9 mouse cellular contexts compared by ENCODE assay signal in genomic region chr10:60346056-60346455, GRCm38 (mm10). TPM values are rescaled to one million over a fixed set of nuclear protein-coding genes. Genes with fewer than 3 reads are reported as not detected.
DNase-seq lines count a peak whose midpoint lies in the region; ATAC-seq and TF ChIP-seq lines count a peak whose summit lies in the region.
"Had no signal": no experiment of that assay in that cellular context is flagged by ENCODE, and none has a peak within 500 bp of the region (broad histone marks: within the 10 kb centered on the region; RNA-seq: fewer than 3 reads in every experiment).

No protein-coding gene starts in this region.

- 82% methylated on average over 4 of the region's 4 CpGs for WGBS in forebrain, postnatal 0 days
- 76% methylated on average over 4 of the region's 4 CpGs for WGBS in forebrain, embryonic 11.5 days
- 83% methylated on average over 4 of the region's 4 CpGs for WGBS in midbrain, embryonic 10.5 days
- WGBS in midbrain, embryonic 15.5 days = 91% methylated on average over 4 of the region's 4 CpGs
- 87% methylated on average over 4 of the region's 4 CpGs for WGBS in hindbrain, postnatal 0 days
- WGBS in neural tube, embryonic 13.5 days = 88% methylated on average over 4 of the region's 4 CpGs

- no peaks in the 10 kb centered on the region for H3K36me3 ChIP-seq in forebrain, postnatal 0 days (ENCODE audit: insufficient read depth)
- no peaks in the 10 kb centered on the region for H3K36me3 ChIP-seq in forebrain, embryonic 11.5 days (ENCODE audit: control insufficient read depth, insufficient read depth, low read length)
- H3K36me3 ChIP-seq in midbrain, embryonic 10.5 days = no peaks in the 10 kb centered on the region
- H3K36me3 ChIP-seq in midbrain, embryonic 15.5 days (replicated peaks) = no peaks in the 10 kb centered on the region
- H3K36me3 ChIP-seq in hindbrain, postnatal 0 days (ENCODE audit: insufficient read depth, low read length) = no peaks in the 10 kb centered on the region
- no peaks in the 10 kb centered on the region for H3K36me3 ChIP-seq in neural tube, embryonic 13.5 days

- H3K27ac ChIP-seq in forebrain, postnatal 0 days (ENCODE audit: low read depth, low read length) = no peak overlapping the region
- H3K27ac ChIP-seq in forebrain, embryonic 11.5 days (ENCODE audit: low read depth, low read length) = no peak overlapping the region
- H3K27ac ChIP-seq in midbrain, embryonic 10.5 days (replicated peaks) = no peak overlapping the region
- no peak overlapping the region for H3K27ac ChIP-seq in midbrain, embryonic 15.5 days
- H3K27ac ChIP-seq in hindbrain, postnatal 0 days = no peak overlapping the region
- no peak overlapping the region for H3K27ac ChIP-seq in neural tube, embryonic 13.5 days (replicated peaks)

- H3K4me1 ChIP-seq in forebrain, postnatal 0 days (ENCODE audit: insufficient read depth) = no peaks in the 10 kb centered on the region
- peaks cover 7% of the 10 kb centered on the region; the same call in 1 of the 2 replicates for H3K4me1 ChIP-seq in forebrain, embryonic 11.5 days (replicated peaks; ENCODE audit: control insufficient read depth, insufficient read depth, low read length)
- peaks cover 62% of the 10 kb centered on the region for H3K4me1 ChIP-seq in midbrain, embryonic 10.5 days
- H3K4me1 ChIP-seq in midbrain, embryonic 15.5 days = peaks cover 12% of the 10 kb centered on the region; the same call in 1 of the 2 replicates
- H3K4me1 ChIP-seq in hindbrain, postnatal 0 days (ENCODE audit: insufficient read depth, low read length) = no peaks in the 10 kb centered on the region
- H3K4me1 ChIP-seq in neural tube, embryonic 13.5 days (replicated peaks) = peaks cover 50% of the 10 kb centered on the region

- H3K9ac ChIP-seq in forebrain, postnatal 0 days = no peak overlapping the region
- H3K9ac ChIP-seq in forebrain, embryonic 11.5 days (ENCODE audit: low read length) = no peak overlapping the region
- H3K9ac ChIP-seq in midbrain, embryonic 15.5 days = no peak overlapping the region
- H3K9ac ChIP-seq in hindbrain, postnatal 0 days (replicated peaks; ENCODE audit: low read length) = no peak overlapping the region
- no peak overlapping the region for H3K9ac ChIP-seq in neural tube, embryonic 13.5 days

- H3K4me3 ChIP-seq in forebrain, postnatal 0 days (ENCODE audit: low read depth, low read length) = no peak overlapping the region
- H3K4me3 ChIP-seq in forebrain, embryonic 11.5 days (ENCODE audit: low read depth, low read length) = no peak overlapping the region
- H3K4me3 ChIP-seq in midbrain, embryonic 10.5 days = peak overlapping the region; percentile 55; the same call in 1 of the 2 replicates
- H3K4me3 ChIP-seq in midbrain, embryonic 15.5 days = no peak overlapping the region
- H3K4me3 ChIP-seq in hindbrain, postnatal 0 days (ENCODE audit: low read length) = no peak overlapping the region
- H3K4me3 ChIP-seq in neural tube, embryonic 13.5 days = no peak overlapping the region

- H3K4me2 ChIP-seq in forebrain, postnatal 0 days (ENCODE audit: low read depth) = peak overlapping the region; percentile 29; the same call in 1 of the 2 replicates
- H3K4me2 ChIP-seq in forebrain, embryonic 11.5 days (ENCODE audit: low read depth, low read length, severe bottlenecking) = no peak overlapping the region
- H3K4me2 ChIP-seq in midbrain, embryonic 15.5 days = no peak overlapping the region
- H3K4me2 ChIP-seq in hindbrain, postnatal 0 days (ENCODE audit: low read depth, low read length) = peak overlapping the region; percentile 44
- H3K4me2 ChIP-seq in neural tube, embryonic 13.5 days = peak overlapping the region; percentile 46; the same call in 1 of the 2 replicates

- no peaks in the 10 kb centered on the region for H3K9me3 ChIP-seq in forebrain, postnatal 0 days (ENCODE audit: low read length)
- no peaks in the 10 kb centered on the region for H3K9me3 ChIP-seq in forebrain, embryonic 11.5 days (ENCODE audit: control insufficient read depth, low read length)
- H3K9me3 ChIP-seq in midbrain, embryonic 10.5 days (replicated peaks) = no peaks in the 10 kb centered on the region
- H3K9me3 ChIP-seq in midbrain, embryonic 15.5 days = no peaks in the 10 kb centered on the region
- H3K9me3 ChIP-seq in hindbrain, postnatal 0 days (ENCODE audit: low read length) = no peaks in the 10 kb centered on the region
- H3K9me3 ChIP-seq in neural tube, embryonic 13.5 days = no peaks in the 10 kb centered on the region

- no peak for TF ChIP-seq CTCF in forebrain, postnatal 0 days (IDR thresholded peaks at IDR 0.05; ENCODE audit: low read depth)
- no peak for TF ChIP-seq CTCF in hindbrain, postnatal 0 days (IDR thresholded peaks at IDR 0.05; ENCODE audit: low read depth)

- peaks cover 8% of the 10 kb centered on the region for H3K27me3 ChIP-seq in forebrain, postnatal 0 days (ENCODE audit: insufficient read depth, low read length)
- peaks cover 10% of the 10 kb centered on the region; the same call in 1 of the 2 replicates for H3K27me3 ChIP-seq in forebrain, embryonic 11.5 days (ENCODE audit: control insufficient read depth, insufficient read depth, low read length)
- H3K27me3 ChIP-seq in midbrain, embryonic 10.5 days (ENCODE audit: low read depth, poor library complexity, severe bottlenecking) = peaks cover 38% of the 10 kb centered on the region
- peaks cover 15% of the 10 kb centered on the region for H3K27me3 ChIP-seq in midbrain, embryonic 15.5 days (replicated peaks)
- H3K27me3 ChIP-seq in hindbrain, postnatal 0 days (ENCODE audit: insufficient read depth, low read length) = no peaks in the 10 kb centered on the region
- peaks cover 24% of the 10 kb centered on the region for H3K27me3 ChIP-seq in neural tube, embryonic 13.5 days

- no peak for ATAC-seq in forebrain, postnatal 0 days
- no peak for ATAC-seq in forebrain, embryonic 11.5 days (replicated peaks; ENCODE audit: low FRiP score)
- no peak for ATAC-seq in midbrain, embryonic 15.5 days (replicated peaks)
- no peak for ATAC-seq in hindbrain, postnatal 0 days
- ATAC-seq in neural tube, embryonic 13.5 days (ENCODE audit: low read depth) = no peak

- DNase-seq in forebrain, postnatal 0 days = no peak
- DNase-seq in forebrain, embryonic 11.5 days (ENCODE audit: low spot score) = no peak
- DNase-seq in midbrain, embryonic 10.5 days (ENCODE audit: low spot score) = no peak
- DNase-seq in hindbrain, postnatal 0 days (ENCODE audit: low spot score) = no peak
- no peak for DNase-seq in layer of hippocampus, adult 8-10 months (ENCODE audit: low spot score in 2 of 2)
- DNase-seq in spleen, postnatal 36 days (ENCODE audit: low spot score in 2 of 2) = no peak

RNA-seq across cellular contexts. Expression of gene Vsir, which starts 0.6 kb away (rescaled TPM):
- 6.8 and 9.3 TPM in 2 replicates for total RNA-seq in forebrain, postnatal 0 days (2014; rRNA removed)
- polyA plus RNA-seq in forebrain, postnatal 0 days (2015; fragmentation: Nextera tagmentation; extraction: Ambion mirVana) = 2.5 TPM in 2 replicates
- polyA plus RNA-seq in forebrain, embryonic 11.5 days (2014; fragmentation: Nextera tagmentation; extraction: Ambion mirVana) = 0.96 and 1.2 TPM in 2 replicates
- 1.9 and 2.3 TPM in 2 replicates for polyA plus RNA-seq in midbrain, embryonic 10.5 days (2016; fragmentation: Nextera tagmentation; extraction: Ambion mirVana)
- 2.5 and 3.0 TPM in 2 replicates for polyA plus RNA-seq in midbrain, embryonic 15.5 days (2015; fragmentation: Nextera tagmentation; extraction: Ambion mirVana)
- 19.2 and 43.1 TPM in 2 replicates for total RNA-seq in hindbrain, postnatal 0 days (2014; rRNA removed)
- 1.9 and 4.8 TPM in 2 replicates for polyA plus RNA-seq in hindbrain, postnatal 0 days (2015; fragmentation: Nextera tagmentation; extraction: Ambion mirVana)
- 2.8 and 3.0 TPM in 2 replicates for polyA plus RNA-seq in neural tube, embryonic 13.5 days (2015; fragmentation: Nextera tagmentation; extraction: Ambion mirVana)
- total RNA-seq in layer of hippocampus, adult 8-10 months (2022) = 10 to 100 TPM; 17.5 to 84.6 (median 50.1) TPM

RNA-seq across cellular contexts. Expression of gene Gm17455, which starts 53.5 kb away (rescaled TPM):
- total RNA-seq in forebrain, postnatal 0 days (2014; rRNA removed) = 4.7 and 5.4 TPM in 2 replicates
- 9.4 and 10.6 TPM in 2 replicates for polyA plus RNA-seq in forebrain, postnatal 0 days (2015; fragmentation: Nextera tagmentation; extraction: Ambion mirVana)
- 1.7 and 4.2 TPM in 2 replicates for polyA plus RNA-seq in forebrain, embryonic 11.5 days (2014; fragmentation: Nextera tagmentation; extraction: Ambion mirVana)
- 3.7 and 5.5 TPM in 2 replicates for polyA plus RNA-seq in midbrain, embryonic 10.5 days (2016; fragmentation: Nextera tagmentation; extraction: Ambion mirVana)
- 8.9 and 11.0 TPM in 2 replicates for polyA plus RNA-seq in midbrain, embryonic 15.5 days (2015; fragmentation: Nextera tagmentation; extraction: Ambion mirVana)
- total RNA-seq in hindbrain, postnatal 0 days (2014; rRNA removed) = 2.4 and 19.4 TPM in 2 replicates
- polyA plus RNA-seq in hindbrain, postnatal 0 days (2015; fragmentation: Nextera tagmentation; extraction: Ambion mirVana) = 8.9 and 12.4 TPM in 2 replicates
- polyA plus RNA-seq in neural tube, embryonic 13.5 days (2015; fragmentation: Nextera tagmentation; extraction: Ambion mirVana) = 4.9 and 12.3 TPM in 2 replicates
- under 1 TPM in 2 of 4 experiments, not detected in 2; 0.45 to 0.55 TPM for total RNA-seq in layer of hippocampus, adult 8-10 months (2022)
- total RNA-seq: layer of hippocampus, adult 2 months had no signal

Comparison
In these comparisons a context has a peak if more than half of its experiments do, and no peak if none do; other contexts are left out.
1. H3K4me2 ChIP-seq: peak in forebrain, postnatal 0 days (single experiment), hindbrain, postnatal 0 days (single experiment) and neural tube, embryonic 13.5 days (single experiment); none in forebrain, embryonic 11.5 days (single experiment) and midbrain, embryonic 15.5 days (single experiment).